Mouse (Mus musculus): Measurements from ENCODE around the gene Ffar1. TPM values are rescaled to one million over a fixed set of nuclear protein-coding genes. Genes with fewer than 3 reads are reported as not detected.
"Not testable (repeated sequence)": the region's sequence is repeated elsewhere in the genome, so short reads cannot be mapped to it uniquely, and the experiment has no call there.

The Ffar1 gene
- polyA plus RNA-seq, 1 experiment from 2014 or later: not detected

- no peak for DNase-seq (ENCODE audit: low spot score)
- 45% methylated on average over 7 of the region's 7 CpGs for WGBS
- H3K27me3 ChIP-seq (replicated peaks; ENCODE audit: low read depth, poor library complexity, severe bottlenecking): no peaks in the 10 kb centered on the region
- no peaks in the 10 kb centered on the region for H3K9me3 ChIP-seq
- no peak overlapping the region for H3K27ac ChIP-seq (replicated peaks)
- peaks cover 17% of the 10 kb centered on the region for H3K4me1 ChIP-seq
- no peaks in the 10 kb centered on the region for H3K36me3 ChIP-seq (replicated peaks)
- no peak overlapping the region for H3K4me3 ChIP-seq
Observed at GRCm38 (mm10) chr7:30844676-30845297, 16.6 kb downstream of the Ffar1 start.

GRCm38 (mm10) chr7:30842092-30842491 lies 19.3 kb downstream of the Ffar1 start:
- H3K9me3 ChIP-seq: no peaks in the 10 kb centered on the region

GRCm38 (mm10) chr7:30841379-30841778 lies 20.0 kb downstream of the Ffar1 start:
- Histone ChIP-seq H3K4me3 (no peak overlapping the region), H3K4me1 (peaks cover 15% of the 10 kb centered on the region), H3K36me3 (replicated peaks) (no peaks in the 10 kb centered on the region), H3K27ac (replicated peaks) (no peak overlapping the region), H3K9me3 (no peaks in the 10 kb centered on the region), H3K27me3 (replicated peaks; ENCODE audit: low read depth, poor library complexity, severe bottlenecking) (no peaks in the 10 kb centered on the region)
- DNase-seq (ENCODE audit: low spot score): no peak
- 82% methylated on average over 4 of the region's 4 CpGs for WGBS

More at GRCm38 (mm10) chr7:30842092-30842491, 19.3 kb downstream of the Ffar1 start:
- Histone ChIP-seq H3K27ac (replicated peaks) (no peak overlapping the region), H3K4me1 (peaks cover 17% of the 10 kb centered on the region), H3K4me3 (no peak overlapping the region), H3K27me3 (replicated peaks; ENCODE audit: low read depth, poor library complexity, severe bottlenecking) (no peaks in the 10 kb centered on the region), H3K36me3 (replicated peaks) (no peaks in the 10 kb centered on the region)
- DNase-seq (ENCODE audit: low spot score): no peak
- WGBS: 86% methylated on average over 5 of the region's 5 CpGs

- WGBS: 89% methylated on average over 3 of the region's 3 CpGs
- DNase-seq (ENCODE audit: low spot score): no peak
- H3K9me3 ChIP-seq: no peaks in the 10 kb centered on the region
- H3K27me3 ChIP-seq (replicated peaks; ENCODE audit: low read depth, poor library complexity, severe bottlenecking): no peaks in the 10 kb centered on the region
- H3K27ac ChIP-seq (replicated peaks): no peak overlapping the region
- peaks cover 15% of the 10 kb centered on the region for H3K4me1 ChIP-seq
- no peaks in the 10 kb centered on the region for H3K36me3 ChIP-seq (replicated peaks)
- no peak overlapping the region for H3K4me3 ChIP-seq
Observed at GRCm38 (mm10) chr7:30840306-30840705, 21.1 kb downstream of the Ffar1 start.

GRCm38 (mm10) chr7:30837277-30837676 lies 24.1 kb downstream of the Ffar1 start:
- H3K4me1 ChIP-seq: no peaks in the 10 kb centered on the region
- no peaks in the 10 kb centered on the region for H3K36me3 ChIP-seq (replicated peaks)
- no peaks in the 10 kb centered on the region for H3K9me3 ChIP-seq
- no peak overlapping the region for H3K27ac ChIP-seq (replicated peaks)
- H3K4me3 ChIP-seq: no peak overlapping the region
- DNase-seq (ENCODE audit: low spot score): no peak
- H3K27me3 ChIP-seq (replicated peaks; ENCODE audit: low read depth, poor library complexity, severe bottlenecking): no peaks in the 10 kb centered on the region

GRCm38 (mm10) chr7:30832684-30833083 lies 28.7 kb downstream of the Ffar1 start:
- not testable (repeated sequence) for H3K9me3 ChIP-seq; H3K4me3 ChIP-seq; DNase-seq (ENCODE audit: low spot score); H3K27ac ChIP-seq (replicated peaks); H3K27me3 ChIP-seq (replicated peaks; ENCODE audit: low read depth, poor library complexity, severe bottlenecking); H3K4me1 ChIP-seq; H3K36me3 ChIP-seq (replicated peaks)
- 37% methylated on average over 11 of the region's 11 CpGs for WGBS

- no peaks in the 10 kb centered on the region for H3K4me1 ChIP-seq
- no peaks in the 10 kb centered on the region for H3K27me3 ChIP-seq (replicated peaks; ENCODE audit: low read depth, poor library complexity, severe bottlenecking)
- WGBS: 65% methylated on average over 17 of the region's 17 CpGs
- no peaks in the 10 kb centered on the region for H3K9me3 ChIP-seq
- H3K27ac ChIP-seq (replicated peaks): no peak overlapping the region
- no peak overlapping the region for H3K4me3 ChIP-seq
- H3K36me3 ChIP-seq (replicated peaks): no peaks in the 10 kb centered on the region
- DNase-seq (ENCODE audit: low spot score): no peak
Observed at GRCm38 (mm10) chr7:30832261-30832660, 29.1 kb downstream of the Ffar1 start.

GRCm38 (mm10) chr7:30829428-30829827 lies 31.9 kb downstream of the Ffar1 start:
- Histone ChIP-seq H3K4me1 (no peaks in the 10 kb centered on the region), H3K27ac (replicated peaks) (no peak overlapping the region), H3K4me3 (no peak overlapping the region), H3K9me3 (no peaks in the 10 kb centered on the region), H3K27me3 (replicated peaks; ENCODE audit: low read depth, poor library complexity, severe bottlenecking) (no peaks in the 10 kb centered on the region), H3K36me3 (replicated peaks) (no peaks in the 10 kb centered on the region)
- WGBS: 65% methylated on average over 3 of the region's 3 CpGs
- DNase-seq (ENCODE audit: low spot score): no peak

GRCm38 (mm10) chr7:30828871-30829270 lies 32.5 kb downstream of the Ffar1 start:
- not testable (repeated sequence) for H3K27ac ChIP-seq (replicated peaks); H3K27me3 ChIP-seq (replicated peaks; ENCODE audit: low read depth, poor library complexity, severe bottlenecking); H3K4me3 ChIP-seq; H3K36me3 ChIP-seq (replicated peaks); H3K4me1 ChIP-seq; DNase-seq (ENCODE audit: low spot score); H3K9me3 ChIP-seq

GRCm38 (mm10) chr7:30826660-30827059 lies 34.7 kb downstream of the Ffar1 start:
- H3K27ac ChIP-seq (replicated peaks): no peak overlapping the region
- no peaks in the 10 kb centered on the region for H3K9me3 ChIP-seq
- H3K4me3 ChIP-seq: no peak overlapping the region
- no peaks in the 10 kb centered on the region for H3K36me3 ChIP-seq (replicated peaks)
- WGBS: 94% methylated on average over 9 of the region's 10 CpGs
- no peaks in the 10 kb centered on the region for H3K4me1 ChIP-seq
- no peak for DNase-seq (ENCODE audit: low spot score)
- H3K27me3 ChIP-seq (replicated peaks; ENCODE audit: low read depth, poor library complexity, severe bottlenecking): no peaks in the 10 kb centered on the region

GRCm38 (mm10) chr7:30824306-30824705 lies 37.1 kb downstream of the Ffar1 start:
- WGBS: 81% methylated on average over 3 of the region's 3 CpGs
- DNase-seq (ENCODE audit: low spot score): no peak

GRCm38 (mm10) chr7:30823675-30824074 lies 37.7 kb downstream of the Ffar1 start, which contains the start of gene Ffar2:
Gene Ffar2, minus strand, starts transcription at chr7:30823775.
- no peak within 1 kb of the TSS for H3K4me3 ChIP-seq
- H3K36me3 ChIP-seq (replicated peaks): no peaks in the 10 kb centered on the region
- WGBS: 90% methylated on average over 18 of the region's 18 CpGs
- no peak for DNase-seq (ENCODE audit: low spot score)
- H3K27me3 ChIP-seq (replicated peaks; ENCODE audit: low read depth, poor library complexity, severe bottlenecking): no peaks in the 10 kb centered on the region
- H3K9me3 ChIP-seq: no peaks in the 10 kb centered on the region
- H3K27ac ChIP-seq (replicated peaks): no peak within 1 kb of the TSS
- peaks cover 12% of the 10 kb centered on the region; the same call in 1 of the 2 replicates for H3K4me1 ChIP-seq

More at GRCm38 (mm10) chr7:30824306-30824705, 37.1 kb downstream of the Ffar1 start:
- no peak overlapping the region for H3K4me3 ChIP-seq
- peaks cover 12% of the 10 kb centered on the region; the same call in 1 of the 2 replicates for H3K4me1 ChIP-seq
- no peaks in the 10 kb centered on the region for H3K27me3 ChIP-seq (replicated peaks; ENCODE audit: low read depth, poor library complexity, severe bottlenecking)
- H3K9me3 ChIP-seq: no peaks in the 10 kb centered on the region
- no peak overlapping the region for H3K27ac ChIP-seq (replicated peaks)
- H3K36me3 ChIP-seq (replicated peaks): no peaks in the 10 kb centered on the region

GRCm38 (mm10) chr7:30821532-30821931 lies 39.8 kb downstream of the Ffar1 start:
- Histone ChIP-seq H3K36me3 (replicated peaks) (no peaks in the 10 kb centered on the region), H3K4me3 (no peak overlapping the region), H3K27ac (replicated peaks) (no peak overlapping the region), H3K27me3 (replicated peaks; ENCODE audit: low read depth, poor library complexity, severe bottlenecking) (no peaks in the 10 kb centered on the region), H3K4me1 (peaks cover 12% of the 10 kb centered on the region; the same call in 1 of the 2 replicates), H3K9me3 (no peaks in the 10 kb centered on the region)
- no peak for DNase-seq (ENCODE audit: low spot score)
- 81% methylated on average over 5 of the region's 5 CpGs for WGBS
